Mouse (Mus musculus) embryonic facial prominence, embryonic 14.5 days (tissue): Measurements from ENCODE around the gene Csnk1d. TPM values are rescaled to one million over a fixed set of nuclear protein-coding genes. Genes with fewer than 3 reads are reported as not detected.

Experiments used
- ATAC-seq: fragments of 200-750 bp; cut with Nextera tagmentation; 2 replicates; pipeline ENCODE4 v1.8.0; 2017; ENCODE audit warnings: low read depth, moderate number of reproducible peaks, moderate TSS enrichment
- DNase-seq: peaks from one replicate; pipeline ENCODE4 v3.0.0-alpha.2; 2015; ENCODE audit warnings: low spot score
- H3K27ac ChIP-seq: fragments of 300-500 bp; sonication (generic); replicated peaks from 2 replicates; pipeline ENCODE4 v1.5.1; 2014; ENCODE audit warnings: low read depth, mild to moderate bottlenecking, low read length, moderate library complexity
- H3K27me3 ChIP-seq: fragments of 300-500 bp; sonication (generic); replicated peaks from 2 replicates; pipeline ENCODE4 v1.6.1; 2014; ENCODE audit warnings: low read length; ENCODE audit not compliant: control insufficient read depth, insufficient read depth
- H3K36me3 ChIP-seq: fragments of 300-500 bp; sonication (generic); 2 replicates; pipeline ENCODE4 v1.6.1; 2014; ENCODE audit warnings: low read length, mixed read lengths; ENCODE audit not compliant: control insufficient read depth, insufficient read depth
- H3K4me1 ChIP-seq: fragments of 300-500 bp; sonication (generic); 2 replicates; pipeline ENCODE4 v1.6.1; 2014; ENCODE audit warnings: antibody characterized with exemption, low read length; ENCODE audit not compliant: control insufficient read depth, insufficient read depth
- H3K4me2 ChIP-seq: fragments of 300-500 bp; sonication (generic); 2 replicates; pipeline ENCODE4 v1.6.1; 2014; ENCODE audit warnings: low read depth, mild to moderate bottlenecking, low read length, moderate library complexity, mixed read lengths
- H3K4me3 ChIP-seq: fragments of 300-500 bp; sonication (generic); 2 replicates; pipeline ENCODE4 v1.5.1; 2014; ENCODE audit warnings: low read depth, mild to moderate bottlenecking, low read length
- H3K9ac ChIP-seq: fragments of 300-500 bp; sonication (generic); 2 replicates; pipeline ENCODE4 v1.6.1; 2014; ENCODE audit warnings: low read depth, mild to moderate bottlenecking, low read length, moderate library complexity, mixed read lengths
- H3K9me3 ChIP-seq: fragments of 300-500 bp; sonication (generic); 2 replicates; pipeline ENCODE4 v1.6.1; 2016; ENCODE audit warnings: low read length; ENCODE audit not compliant: control insufficient read depth
- WGBS: fragments of 180-500 bp; shearing (Covaris S2); extraction: QIAGEN DNeasy Blood & Tissue Kit; methylation state at CpG from one replicate; pipeline ENCODE4 v1.1.7; 2014; 5-methylcytosine and 5-hydroxymethylcytosine counted together
- polyA plus RNA-seq: library from polyadenylated mRNA; unstranded; fragments of >200 nt; fragmentation: Nextera tagmentation; extraction: Ambion mirVana; gene quantifications from 2 replicates; pipeline ENCODE4 v1.2.1, GENCODE M21; 2014

Gene Csnk1d
- polyA plus RNA-seq, 1 experiment from 2014 or later = 59.6 TPM

DNA sequence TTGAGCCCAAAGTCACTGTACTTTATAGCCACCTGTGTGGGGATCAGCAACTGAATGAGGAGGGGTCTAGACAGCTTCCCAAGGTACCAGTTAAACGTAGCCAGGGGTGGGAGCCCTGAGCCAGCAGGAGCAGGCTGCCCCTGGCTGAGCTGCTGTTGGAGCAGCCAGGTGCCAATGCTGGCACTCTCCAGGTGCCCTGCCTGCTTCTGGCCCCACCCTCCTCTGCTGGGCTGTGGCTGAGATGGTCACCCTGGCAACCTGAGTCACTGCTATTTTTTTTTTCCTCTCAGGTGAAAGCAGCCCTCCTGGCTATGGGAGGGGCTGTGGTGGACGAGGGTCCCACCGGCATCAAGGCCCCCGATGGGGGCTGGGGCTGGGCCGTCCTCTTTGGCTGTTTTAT lies 36.2 kb downstream of the Csnk1d start:
- no peak overlapping the region for H3K4me2 ChIP-seq
- no peak overlapping the region for H3K27ac ChIP-seq
- no peak overlapping the region for H3K4me3 ChIP-seq
- H3K9ac ChIP-seq = no peak overlapping the region
- peaks cover 16% of the 10 kb centered on the region; the same call in 1 of the 2 replicates for H3K4me1 ChIP-seq
- 90% methylated on average over 5 of the region's 5 CpGs for WGBS
- DNase-seq (no peak), ATAC-seq (no peak)
- H3K27me3 ChIP-seq = 0 out of 2 replicates have a peak, but pooled peaks cover 5% of the 10 kb centered on the region
- H3K9me3 ChIP-seq = no peaks in the 10 kb centered on the region
- peaks cover 53% of the 10 kb centered on the region for H3K36me3 ChIP-seq

DNA sequence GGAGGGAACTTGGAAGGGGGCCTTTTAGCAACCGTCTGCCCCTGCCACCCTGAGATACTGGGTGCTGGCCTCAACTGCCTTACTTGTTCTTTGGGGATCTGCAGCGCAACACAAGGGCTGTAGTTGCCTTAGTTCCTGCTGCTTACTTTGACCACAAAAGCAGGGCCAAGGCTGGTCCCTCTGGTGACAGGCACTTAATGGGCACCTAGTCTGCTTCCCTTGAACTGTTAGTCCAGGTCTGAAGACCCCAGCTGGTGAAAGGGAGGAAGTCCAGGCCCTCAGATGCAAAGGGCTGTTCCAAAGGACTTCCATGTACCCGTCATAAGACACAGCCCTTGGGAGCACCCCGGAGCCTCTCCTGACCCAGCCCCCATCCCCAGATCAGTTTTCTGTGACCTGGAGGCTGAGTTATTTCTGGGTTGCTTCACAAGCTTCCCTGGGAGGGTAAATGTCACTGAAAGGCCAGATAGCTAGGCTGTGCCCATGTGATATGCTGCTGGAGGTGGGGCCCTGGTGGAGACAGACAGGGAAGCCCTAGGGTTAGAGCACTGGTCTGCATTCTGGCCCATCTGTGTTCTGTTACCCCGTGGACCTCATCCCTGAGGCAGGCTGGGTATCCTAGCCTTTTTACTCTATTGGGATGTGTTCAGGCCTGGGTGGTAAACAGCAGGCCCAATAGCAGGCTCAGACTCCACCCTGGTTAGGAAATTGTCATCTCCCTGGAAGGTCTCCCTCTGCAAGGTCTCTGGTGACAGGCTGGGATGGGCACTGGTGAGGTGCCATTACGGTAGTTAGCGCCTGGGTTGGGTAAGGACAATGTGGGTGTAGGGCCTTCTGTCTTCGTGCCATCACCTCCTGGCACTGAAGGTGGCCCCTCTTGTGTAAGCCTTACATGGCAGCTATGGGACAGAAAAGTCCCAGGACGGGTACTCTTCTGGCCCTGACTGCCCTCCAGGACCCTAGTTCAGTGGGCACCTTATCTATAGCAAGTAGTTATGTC lies 39.1 kb downstream of the Csnk1d start:
- 0 out of 2 replicates have a peak, but pooled peaks cover 5% of the 10 kb centered on the region for H3K27me3 ChIP-seq
- peaks cover 20% of the 10 kb centered on the region; the same call in 1 of the 2 replicates for H3K4me1 ChIP-seq
- peak overlapping the region; percentile 65 for H3K4me2 ChIP-seq
- no peaks in the 10 kb centered on the region for H3K9me3 ChIP-seq
- peak overlapping the region; percentile 31; the same call in 1 of the 2 replicates for H3K27ac ChIP-seq
- peaks cover 26% of the 10 kb centered on the region for H3K36me3 ChIP-seq
- DNase-seq (no peak), ATAC-seq (no peak)
- WGBS = 75% methylated on average over 9 of the region's 9 CpGs
- H3K9ac ChIP-seq = 0 out of 2 replicates have a peak overlapping the region, but pooled peaks have one; percentile 31
- peak overlapping the region; percentile 53 for H3K4me3 ChIP-seq

DNA sequence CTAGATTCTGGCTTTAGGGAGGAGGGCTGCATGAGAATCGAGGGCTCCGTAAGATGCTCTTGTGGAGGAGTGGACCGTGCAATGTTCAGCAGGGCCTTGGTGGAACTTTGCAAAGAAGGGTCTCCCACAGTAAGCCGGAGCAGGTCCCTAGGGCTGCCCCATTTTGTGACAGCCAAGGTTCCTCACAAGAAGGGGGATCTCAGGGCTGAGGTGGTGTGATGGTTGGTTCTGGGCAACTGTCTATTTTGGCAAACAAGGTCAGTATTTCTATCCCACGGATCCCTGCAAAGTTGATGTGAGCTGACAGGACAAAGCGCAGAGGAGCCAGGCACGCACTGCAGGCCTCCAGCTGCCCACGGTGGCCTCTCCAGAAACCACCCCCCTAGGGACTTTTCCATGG lies 39.9 kb downstream of the Csnk1d start:
- no peaks in the 10 kb centered on the region for H3K9me3 ChIP-seq
- H3K36me3 ChIP-seq = peaks cover 18% of the 10 kb centered on the region; the same call in 1 of the 2 replicates
- H3K27me3 ChIP-seq = 0 out of 2 replicates have a peak, but pooled peaks cover 5% of the 10 kb centered on the region
- DNase-seq (no peak), ATAC-seq (no peak)
- peak overlapping the region; percentile 31 for H3K27ac ChIP-seq
- peak overlapping the region; percentile 53 for H3K4me3 ChIP-seq
- peaks cover 20% of the 10 kb centered on the region; the same call in 1 of the 2 replicates for H3K4me1 ChIP-seq
- H3K9ac ChIP-seq = peak overlapping the region; percentile 65; the same call in 1 of the 2 replicates
- H3K4me2 ChIP-seq = peak overlapping the region; percentile 65
- WGBS = 26% methylated on average over 8 of the region's 8 CpGs

DNA sequence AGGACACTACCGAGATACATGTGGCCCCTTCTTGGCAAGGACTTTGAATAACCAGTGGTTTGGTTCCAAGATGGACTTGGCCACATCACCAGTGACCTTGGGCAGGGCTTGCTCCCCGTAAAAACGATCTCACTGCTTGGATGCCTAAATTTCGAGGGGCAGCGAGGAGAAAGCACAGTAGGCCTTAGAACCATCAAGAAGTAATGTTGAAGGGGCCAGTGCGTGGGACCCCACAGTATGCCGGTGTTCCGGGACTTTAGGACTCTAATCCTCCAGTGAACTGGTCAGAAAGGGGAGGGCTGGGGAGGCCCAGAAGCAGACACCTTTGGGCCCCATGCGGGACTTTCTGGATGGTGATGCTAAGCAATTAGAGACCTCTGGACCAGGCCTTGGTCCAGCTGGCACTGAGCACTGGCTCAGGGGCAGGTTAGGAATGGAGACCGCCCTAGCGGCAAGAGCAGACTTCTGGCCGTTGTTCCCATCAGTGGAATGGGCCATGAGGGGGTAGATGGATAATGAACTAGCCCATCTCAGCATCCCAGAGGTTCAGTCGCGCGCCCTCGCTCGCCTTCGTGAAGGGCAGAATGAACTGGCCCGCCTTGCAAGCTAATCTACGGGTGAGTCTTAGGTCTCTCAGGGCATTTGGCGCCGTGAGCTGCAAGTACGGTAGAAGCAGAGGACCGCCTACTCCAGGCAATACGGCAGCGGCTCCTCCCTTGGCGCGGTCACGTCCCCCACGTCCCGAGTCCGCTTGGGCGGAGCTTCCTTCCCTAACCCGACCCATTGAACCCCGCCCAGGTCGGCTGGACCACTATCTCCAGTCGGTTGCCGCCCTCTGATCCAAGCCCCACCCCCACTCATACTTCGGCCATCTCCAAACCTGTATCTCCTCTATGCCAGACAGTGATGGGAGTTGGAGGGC lies 40.6 kb downstream of the Csnk1d start:
- H3K4me3 ChIP-seq = peak overlapping the region; percentile 53
- 2% methylated on average over 32 of the region's 39 CpGs for WGBS
- H3K9ac ChIP-seq = peak overlapping the region; percentile 65
- H3K36me3 ChIP-seq = peaks cover 13% of the 10 kb centered on the region; the same call in 1 of the 2 replicates
- H3K4me1 ChIP-seq = peaks cover 20% of the 10 kb centered on the region; the same call in 1 of the 2 replicates
- peak overlapping the region; percentile 65 for H3K4me2 ChIP-seq
- H3K9me3 ChIP-seq = no peaks in the 10 kb centered on the region
- DNase-seq = peak; percentile 96
- peak overlapping the region; percentile 39 for H3K27ac ChIP-seq
- ATAC-seq = peak; percentile 90
- H3K27me3 ChIP-seq = 0 out of 2 replicates have a peak, but pooled peaks cover 5% of the 10 kb centered on the region

DNA sequence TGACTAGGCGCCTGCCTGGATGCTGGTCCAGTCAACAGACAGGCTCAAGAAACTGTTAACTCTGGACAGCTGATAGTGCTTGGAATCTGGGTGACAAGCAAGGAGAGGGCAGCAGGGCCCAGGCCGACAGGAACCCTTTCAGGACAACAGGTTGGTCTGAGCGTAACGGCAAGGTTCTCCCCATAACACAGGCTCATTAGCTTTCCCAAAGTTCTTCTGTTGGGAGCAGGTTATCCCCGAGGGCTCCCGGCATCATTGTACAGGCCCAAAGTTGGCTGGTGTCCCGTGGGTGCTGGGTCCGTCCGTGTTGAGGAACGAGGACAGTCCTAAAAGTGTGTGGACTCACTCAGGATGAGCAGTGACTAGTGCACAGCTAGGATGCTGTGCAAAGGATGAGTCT lies 41.3 kb downstream of the Csnk1d start:
- H3K27ac ChIP-seq = 0 out of 2 replicates have a peak overlapping the region, but pooled peaks have one; percentile 39
- H3K9me3 ChIP-seq = no peaks in the 10 kb centered on the region
- DNase-seq (no peak), ATAC-seq (no peak)
- H3K36me3 ChIP-seq = peaks cover 6% of the 10 kb centered on the region; the same call in 1 of the 2 replicates
- peaks cover 20% of the 10 kb centered on the region; the same call in 1 of the 2 replicates for H3K4me1 ChIP-seq
- H3K9ac ChIP-seq = peak overlapping the region; percentile 65
- 13% methylated on average over 10 of the region's 10 CpGs for WGBS
- H3K4me3 ChIP-seq = peak overlapping the region; percentile 53
- 0 out of 2 replicates have a peak, but pooled peaks cover 5% of the 10 kb centered on the region for H3K27me3 ChIP-seq
- H3K4me2 ChIP-seq = peak overlapping the region; percentile 65

DNA sequence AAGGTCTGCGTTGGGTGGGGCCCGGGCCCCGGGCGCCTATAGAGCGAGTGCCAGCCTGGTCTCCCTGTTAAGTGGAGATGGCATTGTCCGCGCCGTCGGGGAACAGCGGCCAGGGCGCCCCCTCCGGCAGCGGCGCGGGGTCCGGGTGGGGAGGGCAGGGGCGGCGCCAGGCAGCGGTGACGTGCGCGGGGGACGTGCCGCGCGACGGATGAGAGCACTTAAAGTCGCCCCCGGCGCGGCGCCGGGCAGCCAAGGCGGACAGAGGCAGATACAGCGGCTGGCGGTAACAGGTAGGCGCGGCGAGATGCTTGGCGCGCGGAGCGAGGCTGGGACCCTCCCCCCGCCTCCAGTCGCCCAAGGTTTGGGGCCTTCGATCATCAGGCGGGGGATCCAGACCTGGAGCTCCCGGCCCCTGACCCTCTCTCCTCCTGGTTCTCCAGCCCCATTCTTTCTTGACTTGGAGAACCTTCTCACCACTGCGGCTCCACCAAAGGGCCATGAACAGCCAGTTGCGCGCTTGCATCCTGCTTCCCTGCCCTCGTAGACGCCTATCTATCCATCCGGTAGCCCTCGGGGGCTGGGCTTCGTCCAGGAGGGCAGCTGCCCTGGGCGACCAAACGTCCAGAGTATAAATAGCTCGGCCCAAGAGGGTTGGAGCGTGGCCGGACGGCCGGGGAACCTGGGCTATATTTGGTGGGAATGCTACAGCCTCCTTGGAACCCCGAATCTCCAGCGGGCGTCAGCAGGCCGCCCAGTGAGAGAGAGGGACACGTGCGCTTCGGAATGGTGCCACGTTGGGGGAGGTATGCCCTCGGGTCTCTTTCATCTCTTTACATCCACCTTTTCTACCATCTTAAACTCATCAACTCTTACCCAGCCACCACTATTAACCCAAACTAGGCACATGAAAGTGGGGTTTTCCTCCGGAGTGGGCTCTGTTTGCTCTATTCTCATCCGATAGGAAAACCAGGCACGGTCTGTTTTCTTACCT lies 42.0 kb downstream of the Csnk1d start:
- H3K9ac ChIP-seq = peak overlapping the region; percentile 65
- peak overlapping the region; percentile 63 for H3K27ac ChIP-seq
- ATAC-seq = peak; percentile 66
- H3K9me3 ChIP-seq = no peaks in the 10 kb centered on the region
- peak overlapping the region; percentile 65 for H3K4me2 ChIP-seq
- H3K4me1 ChIP-seq = peaks cover 20% of the 10 kb centered on the region; the same call in 1 of the 2 replicates
- H3K36me3 ChIP-seq = no peaks in the 10 kb centered on the region
- peak; percentile 79 for DNase-seq
- 3% methylated on average over 35 of the region's 75 CpGs for WGBS
- H3K27me3 ChIP-seq = 0 out of 2 replicates have a peak, but pooled peaks cover 5% of the 10 kb centered on the region
- peak overlapping the region; percentile 53 for H3K4me3 ChIP-seq

DNA sequence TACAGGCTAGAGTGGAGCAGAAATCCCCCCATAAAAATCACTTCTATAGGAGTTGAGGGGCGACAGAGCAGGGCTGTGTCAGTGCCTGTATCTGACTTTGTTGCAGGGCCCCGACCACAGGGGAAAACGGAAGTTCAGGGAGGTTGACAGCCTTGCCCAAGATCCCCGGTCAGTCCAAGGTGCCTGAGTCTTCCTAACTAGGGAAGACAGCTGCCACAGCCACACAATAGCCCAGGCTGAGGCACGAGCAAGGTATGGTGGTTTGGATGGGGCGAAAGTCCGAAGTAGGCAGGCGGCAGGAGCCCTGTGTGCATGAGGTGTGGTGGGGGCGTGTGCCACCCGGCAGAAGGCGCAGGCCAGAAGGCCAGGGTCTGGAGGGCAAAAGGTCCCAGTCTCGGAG lies 42.8 kb downstream of the Csnk1d start, which contains the start of gene Slc16a3:
Slc16a3 (plus strand) TSS at position 153 of the 400 bp plus-strand sequence.
- H3K27me3 ChIP-seq = 0 out of 2 replicates have a peak, but pooled peaks cover 5% of the 10 kb centered on the region
- no peaks in the 10 kb centered on the region for H3K9me3 ChIP-seq
- 36% methylated on average over 12 of the region's 12 CpGs for WGBS
- H3K4me1 ChIP-seq = peaks cover 20% of the 10 kb centered on the region; the same call in 1 of the 2 replicates
- peak within 1 kb of the TSS; percentile 53 for H3K4me3 ChIP-seq
- H3K27ac ChIP-seq = peak within 1 kb of the TSS; percentile 63
- H3K4me2 ChIP-seq = peak within 1 kb of the TSS; percentile 65
- ATAC-seq (no peak), DNase-seq (no peak)
- H3K36me3 ChIP-seq = no peaks in the 10 kb centered on the region
- H3K9ac ChIP-seq = peak within 1 kb of the TSS; percentile 65
